Mouse (Mus musculus) heart, embryonic 14.5 days (tissue): ENCODE data around the gene Akap1. TPM values are rescaled to one million over a fixed set of nuclear protein-coding genes. Genes with fewer than 3 reads are reported as not detected.
A peak's percentile ranks its signal among the peaks of the same experiment; 100 is the strongest.

Experiments used
- ATAC-seq: fragments of 200-750 bp; cut with Nextera tagmentation; 2 replicates; pipeline ENCODE4 v1.8.0; 2017; ENCODE audit warnings: low read depth, moderate TSS enrichment; ENCODE audit not compliant: insufficient number of reproducible peaks, insufficient read depth, low FRiP score
- H3K27ac ChIP-seq, 2 experiments: fragments of 200-500 bp in 1 of 2; fragments of 300-500 bp in 1 of 2; sonication (generic) in 1 of 2; replicated peaks in 1 of 2; 2 replicates each; pipeline ENCODE4 v1.5.1; 2012 to 2014; ENCODE audit warnings: low read depth in 2 of 2, low read length in 2 of 2, control low read depth in 1 of 2, mild to moderate bottlenecking in 1 of 2, mixed read lengths in 1 of 2; ENCODE audit not compliant: control insufficient read depth in 1 of 2, insufficient read depth in 1 of 2
- H3K27me3 ChIP-seq: fragments of 300-500 bp; sonication (generic); 2 replicates; pipeline ENCODE4 v1.6.1; 2014; ENCODE audit warnings: mild to moderate bottlenecking, low read length, control low read depth; ENCODE audit not compliant: control insufficient read depth, insufficient read depth
- H3K36me3 ChIP-seq: fragments of 300-500 bp; sonication (generic); 2 replicates; pipeline ENCODE4 v1.6.1; 2014; ENCODE audit warnings: mild to moderate bottlenecking, control low read depth, low read length, mixed read lengths; ENCODE audit not compliant: control insufficient read depth, insufficient read depth
- H3K4me1 ChIP-seq, 2 experiments: fragments of 200-500 bp in 1 of 2; fragments of 300-500 bp in 1 of 2; sonication (generic) in 1 of 2; 2 replicates each; pipeline ENCODE4 v1.6.1; 2012 to 2014; ENCODE audit warnings: low read length in 2 of 2, control low read depth in 1 of 2, mixed read lengths in 1 of 2; ENCODE audit not compliant: control insufficient read depth in 2 of 2, insufficient read depth in 2 of 2
- H3K4me2 ChIP-seq: fragments of 300-500 bp; sonication (generic); 2 replicates; pipeline ENCODE4 v1.6.1; 2014; ENCODE audit warnings: mild to moderate bottlenecking, low read length
- H3K4me3 ChIP-seq, 2 experiments: fragments of 200-500 bp in 1 of 2; fragments of 300-500 bp in 1 of 2; sonication (generic) in 1 of 2; 2 replicates each; pipeline ENCODE4 v1.5.1; 2012 to 2014; ENCODE audit warnings: low read length in 2 of 2, mild to moderate bottlenecking in 2 of 2, control low read depth in 1 of 2, low read depth in 1 of 2, moderate library complexity in 1 of 2; ENCODE audit not compliant: control insufficient read depth in 1 of 2, insufficient read depth in 1 of 2
- H3K9ac ChIP-seq: fragments of 300-500 bp; sonication (generic); 2 replicates; pipeline ENCODE4 v1.6.1; 2014; ENCODE audit warnings: mild to moderate bottlenecking, low read length
- H3K9me3 ChIP-seq: fragments of 300-500 bp; sonication (generic); 2 replicates; pipeline ENCODE4 v1.6.1; 2016; ENCODE audit warnings: low read length, control low read depth; ENCODE audit not compliant: control insufficient read depth
- WGBS: fragments of 180-500 bp; shearing (Covaris S2); extraction: QIAGEN DNeasy Blood & Tissue Kit; methylation state at CpG from one replicate; pipeline ENCODE4 v1.1.7; 2014; 5-methylcytosine and 5-hydroxymethylcytosine counted together
- polyA plus RNA-seq: library from polyadenylated mRNA; unstranded; fragments of >200 nt; fragmentation: Nextera tagmentation; extraction: Ambion mirVana; gene quantifications from 2 replicates; pipeline ENCODE4 v1.2.1, GENCODE M21; 2014

Akap1 gene
- polyA plus RNA-seq, 1 experiment from 2014 or later = 42.0 TPM

DNA sequence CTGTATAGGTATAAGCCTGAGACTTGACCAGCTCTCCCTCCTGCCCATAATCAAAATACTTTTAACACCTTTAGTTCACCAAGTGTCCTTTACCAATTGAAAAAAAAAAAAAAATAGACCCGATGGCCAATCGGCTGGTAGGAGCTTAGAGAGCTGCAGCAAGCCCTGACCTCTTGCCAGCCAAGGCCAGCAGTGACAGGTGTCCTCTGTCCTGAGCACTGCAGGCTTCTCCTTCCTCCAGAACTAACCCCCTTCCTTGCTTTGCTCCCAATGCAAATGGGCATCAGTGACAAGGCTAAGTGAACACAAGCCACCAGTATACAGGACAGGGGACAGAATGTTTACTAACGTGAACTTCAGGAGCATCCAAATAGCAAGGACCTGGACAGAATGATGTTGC lies 3.7 kb downstream of the Akap1 start:
- H3K4me2 ChIP-seq = no peak overlapping the region
- 0 out of 4 replicates have a peak overlapping the region, but pooled peaks of 1 of the 2 experiments have one; percentile 8 for H3K27ac ChIP-seq
- H3K4me3 ChIP-seq = no peak overlapping the region
- 70% methylated on average over 3 of the region's 3 CpGs for WGBS
- peak overlapping the region; percentile 25; the same call in 1 of the 2 replicates for H3K9ac ChIP-seq
- H3K36me3 ChIP-seq = no peaks in the 10 kb centered on the region
- H3K9me3 ChIP-seq = no peaks in the 10 kb centered on the region
- peaks cover 27 to 53% of the 10 kb centered on the region in 2 experiments for H3K4me1 ChIP-seq
- no peak for ATAC-seq
- no peaks in the 10 kb centered on the region for H3K27me3 ChIP-seq

DNA sequence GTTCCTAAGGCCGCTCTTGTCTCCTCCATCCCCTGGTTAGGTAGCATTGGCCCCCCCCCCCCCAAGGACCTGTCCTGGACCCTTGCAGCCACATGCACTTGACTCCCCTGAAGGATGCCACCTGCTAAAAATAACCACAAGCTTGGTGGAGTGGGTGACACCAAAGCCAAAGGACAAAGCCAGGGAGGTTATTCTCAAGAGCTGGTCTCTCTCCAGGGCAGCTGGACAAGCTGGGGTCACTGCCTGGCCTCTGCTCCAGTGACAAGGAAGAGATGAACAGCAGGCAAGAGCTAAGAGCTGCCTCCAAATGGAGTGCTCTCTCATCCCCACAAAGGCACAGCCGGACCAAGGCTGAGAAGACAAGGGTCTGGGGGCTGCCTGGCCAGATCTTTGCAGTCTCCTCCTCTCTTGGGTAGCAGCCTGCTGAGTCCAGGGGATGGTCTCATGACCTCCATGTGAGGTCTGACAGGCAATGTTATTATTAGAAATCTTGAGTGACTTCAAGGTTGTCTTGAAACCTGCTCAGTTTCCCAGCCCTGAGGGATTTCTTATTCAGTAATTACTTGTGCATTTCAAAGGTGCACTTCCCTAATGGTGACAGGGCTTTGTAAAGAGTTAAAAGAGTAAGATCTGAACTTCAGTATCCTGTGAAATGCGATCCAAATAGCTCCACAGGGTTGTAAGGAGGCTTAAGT lies 6.9 kb downstream of the Akap1 start:
- H3K36me3 ChIP-seq = no peaks in the 10 kb centered on the region
- WGBS = 35% methylated on average over 3 of the region's 3 CpGs
- H3K27me3 ChIP-seq = no peaks in the 10 kb centered on the region
- 0 out of 2 replicates have a peak, but pooled peaks have one; percentile 13 for ATAC-seq
- peak overlapping the region; percentile 46 for H3K4me2 ChIP-seq
- no peaks in the 10 kb centered on the region for H3K9me3 ChIP-seq
- peaks cover 34 to 59% of the 10 kb centered on the region in 2 experiments for H3K4me1 ChIP-seq
- peak overlapping the region; percentile 91 to 93 for H3K27ac ChIP-seq
- H3K4me3 ChIP-seq = no peak overlapping the region
- peak overlapping the region; percentile 62 for H3K9ac ChIP-seq

DNA sequence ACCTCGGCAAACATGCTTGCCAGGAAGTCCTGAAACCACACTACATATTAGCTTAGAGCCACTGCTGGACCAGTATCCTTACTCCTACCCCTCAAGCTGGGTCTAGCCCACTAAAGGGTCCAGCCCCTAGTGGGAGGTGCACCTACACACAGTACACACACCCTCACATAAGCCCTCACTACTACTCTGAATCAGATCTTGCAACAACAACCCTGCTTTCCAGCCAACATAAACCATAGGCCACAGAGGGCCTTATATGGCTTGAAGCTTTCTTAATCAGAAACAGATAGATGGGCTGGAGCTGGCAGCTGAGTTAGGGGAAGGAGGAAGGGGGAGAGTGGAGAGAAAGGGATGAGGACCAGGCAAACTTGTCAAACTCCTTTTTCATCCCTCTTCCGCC lies 8.0 kb downstream of the Akap1 start:
- peak; percentile 22; the same call in 1 of the 2 replicates for ATAC-seq
- Histone ChIP-seq H3K9me3 (no peaks in the 10 kb centered on the region), H3K4me2 (peak overlapping the region; percentile 46; the same call in 1 of the 2 replicates), H3K27me3 (no peaks in the 10 kb centered on the region), H3K4me1 (peaks cover 35 to 54% of the 10 kb centered on the region in 2 experiments), H3K4me3 (no peak overlapping the region), H3K27ac (peak overlapping the region; percentile 91 to 93), H3K9ac (no peak overlapping the region), H3K36me3 (no peaks in the 10 kb centered on the region)
- WGBS = 54% methylated on average over 2 of the region's 2 CpGs

DNA sequence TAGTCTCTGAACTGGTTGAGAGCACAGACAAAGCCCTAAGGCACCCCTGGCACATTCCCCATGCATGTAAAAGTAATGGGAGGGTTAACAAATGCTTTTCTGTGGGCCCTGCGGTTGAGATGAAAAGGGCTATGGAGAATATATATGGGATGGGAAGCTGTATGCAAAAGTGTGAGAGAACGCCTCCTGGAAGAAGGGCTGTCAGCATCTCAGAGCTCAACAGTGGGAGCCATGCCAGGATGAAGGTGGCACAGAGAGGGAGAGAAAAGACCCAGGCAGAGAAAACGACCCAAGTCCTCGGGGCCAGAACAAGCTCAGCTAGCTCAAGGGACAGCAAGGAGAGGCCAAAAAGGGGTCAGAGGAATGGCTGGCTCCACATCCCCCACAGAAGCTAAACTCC lies 8.6 kb downstream of the Akap1 start:
- H3K27ac ChIP-seq = peak overlapping the region; percentile 91 to 93
- H3K9me3 ChIP-seq = no peaks in the 10 kb centered on the region
- no peaks in the 10 kb centered on the region for H3K36me3 ChIP-seq
- no peak overlapping the region for H3K4me2 ChIP-seq
- H3K27me3 ChIP-seq = no peaks in the 10 kb centered on the region
- 45% methylated on average over 4 of the region's 4 CpGs for WGBS
- ATAC-seq = no peak
- H3K4me3 ChIP-seq = no peak overlapping the region
- H3K9ac ChIP-seq = no peak overlapping the region
- peaks cover 34 to 54% of the 10 kb centered on the region in 2 experiments for H3K4me1 ChIP-seq

DNA sequence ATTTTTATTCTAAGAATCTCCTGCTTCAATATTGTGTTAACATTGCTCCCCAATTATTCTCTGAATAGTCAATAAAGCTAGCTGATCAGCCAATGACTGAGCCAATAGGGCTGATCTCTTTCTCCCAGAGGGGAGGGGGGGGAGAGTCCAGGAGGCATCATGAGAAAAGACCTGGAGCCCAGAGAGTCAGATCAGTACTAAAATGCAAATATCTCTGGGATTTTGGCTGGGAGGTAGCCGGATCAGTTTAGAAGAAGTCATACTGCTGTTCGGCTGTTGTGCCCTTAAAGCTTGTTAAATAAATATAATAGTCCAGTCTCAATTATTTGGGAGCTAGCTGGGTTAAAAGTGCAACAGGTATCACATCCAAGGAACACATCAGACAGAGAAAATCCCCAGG lies 10.8 kb downstream of the Akap1 start:
- Histone ChIP-seq H3K4me1 (peaks cover 49 to 59% of the 10 kb centered on the region in 2 experiments), H3K4me3 (no peak overlapping the region), H3K4me2 (no peak overlapping the region), H3K27ac (no peak overlapping the region), H3K9me3 (no peaks in the 10 kb centered on the region), H3K36me3 (no peaks in the 10 kb centered on the region), H3K9ac (no peak overlapping the region), H3K27me3 (no peaks in the 10 kb centered on the region)
- ATAC-seq = no peak
- 91% methylated on average over 2 of the region's 2 CpGs for WGBS

DNA sequence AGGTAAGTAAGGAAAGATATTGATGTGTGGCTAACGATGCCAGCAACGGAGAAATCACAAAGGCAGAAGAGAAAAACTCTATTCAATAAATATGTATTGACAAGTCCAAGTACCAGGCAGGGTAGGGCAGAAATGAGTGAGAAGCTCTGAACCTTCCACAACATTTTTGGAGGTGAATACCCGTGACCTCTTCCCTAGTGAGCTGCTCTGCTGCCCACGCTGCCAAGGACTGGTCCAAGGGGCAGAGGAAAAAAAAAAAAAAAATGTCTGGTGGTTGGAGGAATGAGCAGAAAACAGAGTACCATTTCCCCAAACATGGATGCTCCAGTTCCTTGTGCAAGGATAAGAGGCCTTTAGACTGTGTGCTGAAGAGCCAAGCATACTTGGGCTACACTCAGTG lies 11.6 kb downstream of the Akap1 start:
- H3K9me3 ChIP-seq = no peaks in the 10 kb centered on the region
- H3K36me3 ChIP-seq = no peaks in the 10 kb centered on the region
- peaks cover 55 to 67% of the 10 kb centered on the region in 2 experiments for H3K4me1 ChIP-seq
- WGBS = 91% methylated on average over 4 of the region's 4 CpGs
- no peak overlapping the region for H3K9ac ChIP-seq
- ATAC-seq = no peak
- no peak overlapping the region for H3K4me3 ChIP-seq
- no peaks in the 10 kb centered on the region for H3K27me3 ChIP-seq
- H3K27ac ChIP-seq = no peak overlapping the region
- H3K4me2 ChIP-seq = no peak overlapping the region

DNA sequence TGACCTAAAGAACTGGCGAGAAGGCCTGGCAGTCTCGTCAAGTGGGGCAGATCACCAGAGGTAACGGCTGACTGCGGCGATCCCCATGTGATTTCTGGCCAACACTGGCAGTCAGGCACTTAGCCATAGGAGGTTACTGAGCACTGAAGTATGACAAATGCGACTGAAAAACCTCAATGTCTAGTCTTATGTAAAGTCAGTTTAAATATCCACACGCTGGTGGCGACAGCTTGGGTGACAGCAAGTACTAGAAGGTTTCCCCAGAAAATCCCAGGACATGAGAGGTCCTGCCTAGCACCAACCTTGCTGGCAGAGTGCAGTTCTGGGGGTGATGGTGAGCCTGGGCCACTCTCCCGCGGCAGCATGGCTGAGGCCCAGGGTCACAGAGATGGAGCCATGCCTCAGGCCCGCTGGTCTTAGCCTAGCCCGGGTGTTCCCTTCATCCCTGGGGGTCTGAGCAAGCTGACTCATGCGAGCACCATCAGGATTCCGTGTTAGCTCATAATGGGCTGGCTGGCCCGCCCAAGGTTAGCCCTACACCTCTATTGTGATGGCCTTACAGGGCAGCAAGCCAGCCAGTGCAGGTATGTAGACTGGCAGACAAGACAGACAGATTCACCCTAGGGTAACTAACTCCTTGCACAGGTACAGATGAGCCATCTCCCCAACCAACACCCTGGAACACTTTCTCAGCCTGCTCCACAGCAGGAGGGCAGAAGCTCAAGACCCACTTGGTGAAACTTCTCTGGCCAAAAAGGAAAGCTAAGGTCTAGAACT lies 13.1 kb downstream of the Akap1 start:
- H3K27me3 ChIP-seq = no peaks in the 10 kb centered on the region
- H3K9me3 ChIP-seq = no peaks in the 10 kb centered on the region
- no peak overlapping the region for H3K4me3 ChIP-seq
- peaks cover 42 to 55% of the 10 kb centered on the region in 2 experiments for H3K4me1 ChIP-seq
- H3K27ac ChIP-seq = peak overlapping the region; percentile 68 to 98
- no peak for ATAC-seq
- no peaks in the 10 kb centered on the region for H3K36me3 ChIP-seq
- WGBS = 70% methylated on average over 15 of the region's 15 CpGs
- H3K4me2 ChIP-seq = no peak overlapping the region
- peak overlapping the region; percentile 54 for H3K9ac ChIP-seq
